Mouse (Mus musculus) cerebellum, adult 2 months (tissue): ENCODE data around the gene Slc25a36.

Source experiments
- CTCF ChIP-seq: fragments of 200-500 bp; IDR thresholded peaks from 2 replicates; pipeline ENCODE4 v1.5.1; 2011; ENCODE audit warnings: low read depth, mild to moderate bottlenecking, control low read depth, low read length, moderate library complexity, borderline replicate concordance; ENCODE audit not compliant: insufficient read depth
- POLR2A ChIP-seq: fragments of 200-500 bp; IDR thresholded peaks from 2 replicates; pipeline ENCODE4 v1.6.1; 2011; ENCODE audit warnings: low read length, control low read depth, borderline replicate concordance; ENCODE audit not compliant: insufficient read depth

GRCm38 (mm10) chr9:97067761-97068160 is 43.2 kb downstream of the Slc25a36 start:
- no peak for TF ChIP-seq POLR2A
- TF ChIP-seq CTCF, result no peak
